Mouse (Mus musculus) spleen, postnatal 14 days (tissue): ENCODE measurements around the gene Sptb.

Experiments
- DNase-seq, 2 experiments: peaks; one replicate each; pipeline ENCODE4 v3.0.0; 2021 to 2022; ENCODE audit warnings: low spot score in 2 of 2

Sptb gene

GRCm38 (mm10) chr12:76608241-76608640 lies 102.1 kb downstream of the Sptb start:
- DNase-seq, result no peak

GRCm38 (mm10) chr12:76605837-76606236 lies 104.5 kb downstream of the Sptb start:
- DNase-seq, result no peak

- DNase-seq, result no peak
These were observed 105.8 kb downstream of the Sptb start for GRCm38 (mm10) chr12:76604546-76604945.

GRCm38 (mm10) chr12:76603779-76604178 lies 106.6 kb downstream of the Sptb start:
- DNase-seq, result no peak

GRCm38 (mm10) chr12:76598196-76598928 lies 112.0 kb downstream of the Sptb start:
- DNase-seq, result no peak

GRCm38 (mm10) chr12:76597577-76598100 lies 112.7 kb downstream of the Sptb start:
- no peak for DNase-seq

- peak in 1 of 2 experiments; percentile 64 for DNase-seq
These were observed 113.9 kb downstream of the Sptb start for GRCm38 (mm10) chr12:76596292-76597023.

GRCm38 (mm10) chr12:76595830-76596229 lies 114.5 kb downstream of the Sptb start:
- no peak for DNase-seq

- DNase-seq, result no peak
These were observed 115.8 kb downstream of the Sptb start for GRCm38 (mm10) chr12:76594556-76594955.

GRCm38 (mm10) chr12:76593839-76594322 lies 116.5 kb downstream of the Sptb start:
- peak; percentile 83 to 88 for DNase-seq

- DNase-seq, result no peak
These were observed 117.1 kb downstream of the Sptb start for GRCm38 (mm10) chr12:76593254-76593653.

- peak in 1 of 2 experiments; percentile 56 for DNase-seq
These were observed 118.1 kb downstream of the Sptb start for GRCm38 (mm10) chr12:76592213-76592612.

- DNase-seq, result no peak
These were observed 119.3 kb downstream of the Sptb start for GRCm38 (mm10) chr12:76591037-76591436.

GRCm38 (mm10) chr12:76589531-76589930 lies 120.8 kb downstream of the Sptb start:
- no peak for DNase-seq

GRCm38 (mm10) chr12:76587357-76587756 lies 123.0 kb downstream of the Sptb start:
- no peak for DNase-seq

GRCm38 (mm10) chr12:76585028-76585427 lies 125.3 kb downstream of the Sptb start:
- DNase-seq, result no peak

GRCm38 (mm10) chr12:76583454-76583853 lies 126.9 kb downstream of the Sptb start:
- no peak for DNase-seq

GRCm38 (mm10) chr12:76582841-76583240 lies 127.5 kb downstream of the Sptb start:
- no peak for DNase-seq

GRCm38 (mm10) chr12:76582139-76582538 lies 128.2 kb downstream of the Sptb start:
- no peak for DNase-seq

GRCm38 (mm10) chr12:76579806-76580205 lies 130.5 kb downstream of the Sptb start:
- no peak for DNase-seq

- no peak for DNase-seq
These were observed 131.9 kb downstream of the Sptb start for GRCm38 (mm10) chr12:76578465-76578864.

GRCm38 (mm10) chr12:76577858-76578257 lies 132.5 kb downstream of the Sptb start:
- DNase-seq, result no peak

GRCm38 (mm10) chr12:76576806-76577205 lies 133.5 kb downstream of the Sptb start:
- no peak for DNase-seq
